12 mouse cellular contexts compared by ENCODE assay signal in genomic region chr14:47839493-47840215, GRCm38 (mm10).
DNase-seq lines count a peak whose midpoint lies in the region; ATAC-seq and TF ChIP-seq lines count a peak whose summit lies in the region.
"Had no signal": no experiment of that assay in that cellular context is flagged by ENCODE, and none has a peak within 500 bp of the region (broad histone marks: within the 10 kb centered on the region; RNA-seq: fewer than 3 reads in every experiment).

No protein-coding gene starts in this region.

- WGBS in midbrain, embryonic 14.5 days = 59% methylated on average over 6 of the region's 6 CpGs
- 58% methylated on average over 6 of the region's 6 CpGs for WGBS in midbrain, embryonic 13.5 days
- 91% methylated on average over 6 of the region's 6 CpGs for WGBS in thymus, adult 2 months

- no peak for TF ChIP-seq CTCF in gastrocnemius, adult 2 months (IDR thresholded peaks at IDR 0.05)
- TF ChIP-seq CTCF in thymus, adult 2 months (IDR thresholded peaks at IDR 0.05; ENCODE audit: borderline replicate concordance, control insufficient read depth, extremely low read depth, insufficient read depth, low read length, poor library complexity) = no peak

- H3K36me3 ChIP-seq in midbrain, embryonic 14.5 days (ENCODE audit: control insufficient read depth, insufficient read depth, low read length) = no peaks in the 10 kb centered on the region
- H3K36me3 ChIP-seq in midbrain, embryonic 13.5 days = no peaks in the 10 kb centered on the region
- H3K36me3 ChIP-seq in thymus, adult 2 months (ENCODE audit: control insufficient read depth, insufficient read depth, low read length) = no peaks in the 10 kb centered on the region
- H3K36me3 ChIP-seq: stomach, embryonic 15.5 days had no signal

- DNase-seq in gastrocnemius, adult 2 months = no peak
- DNase-seq in gastrocnemius, postnatal 4 days (ENCODE audit: low spot score in 2 of 2) = no peak
- peak; percentile 15 for DNase-seq in midbrain, embryonic 14.5 days
- DNase-seq in kidney, postnatal 10 days = peak; percentile 58
- peak; percentile 31 for DNase-seq in skeletal muscle tissue, adult 2 months (ENCODE audit: low read depth, low spot score)
- DNase-seq in urinary bladder, adult 18-20 months (ENCODE audit: low spot score in 2 of 2) = no peak
- DNase-seq in thymus, adult 2 months = no peak
- DNase-seq: heart, postnatal 4 days; right cerebral cortex, adult 18-20 months had no signal

- no peak overlapping the region for H3K4me3 ChIP-seq in gastrocnemius, adult 2 months
- H3K4me3 ChIP-seq in midbrain, embryonic 14.5 days (replicated peaks; ENCODE audit: low read depth, low read length) = no peak overlapping the region
- no peak overlapping the region for H3K4me3 ChIP-seq in midbrain, embryonic 13.5 days (replicated peaks)
- H3K4me3 ChIP-seq in thymus, adult 2 months (ENCODE audit: control insufficient read depth, insufficient read depth, low read length) = no peak overlapping the region
- H3K4me3 ChIP-seq: stomach, embryonic 15.5 days had no signal

- no peaks in the 10 kb centered on the region for H3K4me1 ChIP-seq in midbrain, embryonic 14.5 days (ENCODE audit: control insufficient read depth, insufficient read depth, low read length)
- peaks cover 5% of the 10 kb centered on the region for H3K4me1 ChIP-seq in midbrain, embryonic 13.5 days (replicated peaks)
- H3K4me1 ChIP-seq in thymus, adult 2 months (replicated peaks; ENCODE audit: control insufficient read depth, insufficient read depth, low read length) = no peaks in the 10 kb centered on the region

- H3K4me2 ChIP-seq in midbrain, embryonic 14.5 days (ENCODE audit: low read length) = no peak overlapping the region
- no peak overlapping the region for H3K4me2 ChIP-seq in midbrain, embryonic 13.5 days (replicated peaks)
- H3K4me2 ChIP-seq: liver, embryonic 11.5 days; stomach, embryonic 15.5 days had no signal

- no peak for TF ChIP-seq POLR2A in thymus, adult 2 months (IDR thresholded peaks at IDR 0.05; ENCODE audit: control insufficient read depth, extremely low read depth, insufficient read depth, low read length, poor library complexity)

- intact Hi-C loops in gastrocnemius, adult 2 months (cut with DNase I) = no loop called here

- peak overlapping the region; percentile 35 for H3K27ac ChIP-seq in gastrocnemius, adult 2 months
- no peak overlapping the region for H3K27ac ChIP-seq in midbrain, embryonic 14.5 days (replicated peaks; ENCODE audit: low read depth, low read length)
- no peak overlapping the region for H3K27ac ChIP-seq in midbrain, embryonic 13.5 days
- no peak overlapping the region for H3K27ac ChIP-seq in thymus, adult 2 months (ENCODE audit: control insufficient read depth, insufficient read depth, low read length)
- H3K27ac ChIP-seq: stomach, embryonic 15.5 days had no signal

- H3K9me3 ChIP-seq in midbrain, embryonic 14.5 days (ENCODE audit: control insufficient read depth, low read length) = no peaks in the 10 kb centered on the region
- no peaks in the 10 kb centered on the region for H3K9me3 ChIP-seq in midbrain, embryonic 13.5 days
- H3K9me3 ChIP-seq: stomach, embryonic 15.5 days had no signal

- H3K27me3 ChIP-seq in midbrain, embryonic 14.5 days (ENCODE audit: control insufficient read depth, insufficient read depth, low read length) = no peaks in the 10 kb centered on the region
- H3K27me3 ChIP-seq in midbrain, embryonic 13.5 days = no peaks in the 10 kb centered on the region
- no peaks in the 10 kb centered on the region for H3K27me3 ChIP-seq in thymus, adult 2 months (ENCODE audit: control insufficient read depth, insufficient read depth, low read length)
- H3K27me3 ChIP-seq: stomach, embryonic 15.5 days had no signal

- no peak overlapping the region for H3K9ac ChIP-seq in midbrain, embryonic 14.5 days (replicated peaks; ENCODE audit: low read length)
- H3K9ac ChIP-seq in midbrain, embryonic 13.5 days (replicated peaks) = no peak overlapping the region
- H3K9ac ChIP-seq: stomach, embryonic 15.5 days had no signal

- ATAC-seq in midbrain, embryonic 14.5 days (ENCODE audit: low FRiP score, low TSS enrichment) = no peak
- no peak for ATAC-seq in midbrain, embryonic 13.5 days

Comparison
In these comparisons a context has a peak if more than half of its experiments do, and no peak if none do; other contexts are left out.
1. DNase-seq: peak in midbrain, embryonic 14.5 days (single experiment), kidney, postnatal 10 days (single experiment) and skeletal muscle tissue, adult 2 months (single experiment); none in gastrocnemius, adult 2 months (single experiment), gastrocnemius, postnatal 4 days (0 of 2), urinary bladder, adult 18-20 months (0 of 2) and thymus, adult 2 months (single experiment).